Mouse (Mus musculus) C2C12 (cell line): ENCODE results near the gene Rif1. TPM values are rescaled to one million over a fixed set of nuclear protein-coding genes. Genes with fewer than 3 reads are reported as not detected.

ENCODE experiments used
- H3K27me3 ChIP-seq: one replicate; pipeline ENCODE4 v1.6.1; 2011; ENCODE audit not compliant: control insufficient read depth, insufficient read depth, insufficient read length
- H3K36me3 ChIP-seq: one replicate; pipeline ENCODE4 v1.6.1; 2011; ENCODE audit not compliant: control insufficient read depth, insufficient read depth
- H3K4me3 ChIP-seq: one replicate; pipeline ENCODE4 v1.5.1; 2011; ENCODE audit warnings: mild to moderate bottlenecking, control low read depth; ENCODE audit not compliant: poor library complexity, insufficient read depth, severe bottlenecking
- H3K79me2 ChIP-seq: one replicate; pipeline ENCODE4 v1.6.1; 2011; ENCODE audit not compliant: control insufficient read depth, insufficient read depth
- H3K79me3 ChIP-seq: one replicate; pipeline ENCODE4 v1.6.1; 2011; ENCODE audit warnings: low read depth, control low read depth
- H3ac ChIP-seq: one replicate; pipeline ENCODE3; 2011; ENCODE audit warnings: low read depth; ENCODE audit not compliant: control insufficient read depth, insufficient read length
- CEBPB ChIP-seq: IDR thresholded peaks from one replicate; pipeline ENCODE4 v1.6.1; 2011; ENCODE audit warnings: low read depth, mild to moderate bottlenecking, control low read depth, moderate library complexity
- CTCF ChIP-seq: IDR thresholded peaks from one replicate; pipeline ENCODE4 v1.5.1; 2011; ENCODE audit not compliant: control insufficient read depth, insufficient read depth, insufficient read length
- FOSL1 ChIP-seq: IDR thresholded peaks from one replicate; pipeline ENCODE4 v1.8.0; 2011; ENCODE audit warnings: mild to moderate bottlenecking, low read length; ENCODE audit not compliant: poor library complexity, insufficient read depth, severe bottlenecking
- MAX ChIP-seq: IDR thresholded peaks from one replicate; pipeline ENCODE4 v1.6.1; 2011; ENCODE audit warnings: mild to moderate bottlenecking, control low read depth
- MYOD1 ChIP-seq: IDR thresholded peaks from one replicate; pipeline ENCODE4 v1.6.1; 2011; ENCODE audit warnings: low read depth; ENCODE audit not compliant: control insufficient read depth, insufficient read length
- MYOG ChIP-seq: IDR thresholded peaks from one replicate; pipeline ENCODE4 v1.6.1; 2011; ENCODE audit not compliant: control insufficient read depth, insufficient read length; ENCODE audit errors: extremely low read depth
- USF1 ChIP-seq: IDR thresholded peaks from one replicate; pipeline ENCODE4 v1.6.1; 2011; ENCODE audit warnings: low read depth, mild to moderate bottlenecking, control low read depth, moderate library complexity
- polyA plus RNA-seq: library from polyadenylated mRNA; unstranded; fragments of >200 nt; fragmentation: generic; extraction: Trizol; gene quantifications from one replicate; pipeline ENCODE4 v1.2.1, GENCODE M21; 2012; ENCODE audit warnings: missing spikeins

Gene Rif1
- polyA plus RNA-seq, 1 experiment = 2.9 TPM

GRCm38 (mm10) chr2:52057681-52058080, 15.0 kb upstream of the Rif1 start:
- Histone ChIP-seq H3K27me3 (no peaks in the 10 kb centered on the region), H3K4me3 (no peak overlapping the region), H3K79me2 (no peaks in the 10 kb centered on the region), H3K79me3 (no peaks in the 10 kb centered on the region), H3K36me3 (no peaks in the 10 kb centered on the region), H3ac (no peak overlapping the region)
- no peak for TF ChIP-seq FOSL1
- TF ChIP-seq MYOG = no peak
- TF ChIP-seq CEBPB = no peak
- no peak for TF ChIP-seq MYOD1
- TF ChIP-seq MAX = no peak
- TF ChIP-seq CTCF = no peak
- TF ChIP-seq USF1 = no peak

GRCm38 (mm10) chr2:52068641-52069040, 4.0 kb upstream of the Rif1 start:
- Histone ChIP-seq H3K79me2 (peaks cover 10% of the 10 kb centered on the region), H3K36me3 (no peaks in the 10 kb centered on the region), H3ac (no peak overlapping the region), H3K27me3 (no peaks in the 10 kb centered on the region), H3K4me3 (no peak overlapping the region), H3K79me3 (peaks cover 5% of the 10 kb centered on the region)
- TF ChIP-seq MYOG = no peak
- no peak for TF ChIP-seq MYOD1
- TF ChIP-seq CTCF = no peak
- no peak for TF ChIP-seq USF1
- no peak for TF ChIP-seq MAX
- no peak for TF ChIP-seq FOSL1
- no peak for TF ChIP-seq CEBPB

- Histone ChIP-seq H3K27me3 (no peaks in the 10 kb centered on the region), H3K36me3 (peaks cover 12% of the 10 kb centered on the region), H3ac (no peak overlapping the region), H3K79me3 (peaks cover 26% of the 10 kb centered on the region), H3K4me3 (no peak overlapping the region), H3K79me2 (peaks cover 31% of the 10 kb centered on the region)
- TF ChIP-seq USF1 (no peak), CEBPB (no peak), CTCF (no peak), FOSL1 (no peak), MYOD1 (no peak), MYOG (no peak), MAX (no peak)
Measured at GRCm38 (mm10) chr2:52070816-52071215, 1.8 kb upstream of the Rif1 start.

- TF ChIP-seq FOSL1 (no peak), MYOG (no peak), MYOD1 (no peak), USF1 (no peak), CEBPB (no peak), CTCF (no peak), MAX (no peak)
- Histone ChIP-seq H3K79me2 (peaks cover 37% of the 10 kb centered on the region), H3K79me3 (peaks cover 30% of the 10 kb centered on the region), H3K36me3 (peaks cover 18% of the 10 kb centered on the region), H3K27me3 (no peaks in the 10 kb centered on the region), H3ac (no peak overlapping the region), H3K4me3 (no peak overlapping the region)
Measured at GRCm38 (mm10) chr2:52071241-52071991, 1.2 kb upstream of the Rif1 start.

GRCm38 (mm10) chr2:52072065-52072490, 554 bp upstream of the Rif1 start:
- Histone ChIP-seq H3ac (no peak overlapping the region), H3K79me3 (peaks cover 35% of the 10 kb centered on the region), H3K79me2 (peaks cover 44% of the 10 kb centered on the region), H3K27me3 (no peaks in the 10 kb centered on the region), H3K36me3 (peaks cover 24% of the 10 kb centered on the region), H3K4me3 (peak overlapping the region; percentile 90)
- TF ChIP-seq MYOD1 (no peak), MAX (no peak), FOSL1 (no peak), USF1 (no peak), CTCF (no peak), CEBPB (no peak), MYOG (no peak)
